Mouse (Mus musculus): ENCODE data around the gene Fads2. TPM values are rescaled to one million over a fixed set of nuclear protein-coding genes. Genes with fewer than 3 reads are reported as not detected.
A peak's percentile ranks its signal among the peaks of the same experiment; 100 is the strongest.

The Fads2 gene
- polyA plus RNA-seq, 1 experiment from 2014 or later = 113 TPM

- Histone ChIP-seq H3K36me3 (no peaks in the 10 kb centered on the region), H3K4me1 (replicated peaks) (no peaks in the 10 kb centered on the region), H3K4me3 (no peak overlapping the region), H3K9me3 (no peaks in the 10 kb centered on the region), H3K27ac (replicated peaks) (no peak overlapping the region), H3K4me2 (no peak overlapping the region), H3K27me3 (no peaks in the 10 kb centered on the region), H3K9ac (no peak overlapping the region)
- no peak for ATAC-seq (ENCODE audit: low read depth)
- 66% methylated on average over 3 of the region's 3 CpGs for WGBS
Observed at GRCm38 (mm10) chr19:10116641-10117040, 15.1 kb upstream of the Fads2 start.

GRCm38 (mm10) chr19:10115373-10116158 is 14.0 kb upstream of the Fads2 start:
- H3K36me3 ChIP-seq = no peaks in the 10 kb centered on the region
- no peak for ATAC-seq (ENCODE audit: low read depth)
- no peak overlapping the region for H3K9ac ChIP-seq
- H3K27ac ChIP-seq (replicated peaks) = no peak overlapping the region
- no peak overlapping the region for H3K4me3 ChIP-seq
- H3K4me1 ChIP-seq (replicated peaks) = no peaks in the 10 kb centered on the region
- H3K4me2 ChIP-seq = no peak overlapping the region
- no peaks in the 10 kb centered on the region for H3K9me3 ChIP-seq
- 82% methylated on average over 6 of the region's 6 CpGs for WGBS
- no peaks in the 10 kb centered on the region for H3K27me3 ChIP-seq

GRCm38 (mm10) chr19:10112956-10113355 is 11.4 kb upstream of the Fads2 start:
- Histone ChIP-seq H3K4me2 (no peak overlapping the region), H3K4me1 (replicated peaks) (no peaks in the 10 kb centered on the region), H3K36me3 (no peaks in the 10 kb centered on the region), H3K4me3 (no peak overlapping the region), H3K9ac (no peak overlapping the region), H3K27me3 (no peaks in the 10 kb centered on the region), H3K9me3 (no peaks in the 10 kb centered on the region), H3K27ac (replicated peaks) (no peak overlapping the region)
- ATAC-seq (ENCODE audit: low read depth) = no peak
- WGBS = 79% methylated on average over 4 of the region's 4 CpGs

DNA sequence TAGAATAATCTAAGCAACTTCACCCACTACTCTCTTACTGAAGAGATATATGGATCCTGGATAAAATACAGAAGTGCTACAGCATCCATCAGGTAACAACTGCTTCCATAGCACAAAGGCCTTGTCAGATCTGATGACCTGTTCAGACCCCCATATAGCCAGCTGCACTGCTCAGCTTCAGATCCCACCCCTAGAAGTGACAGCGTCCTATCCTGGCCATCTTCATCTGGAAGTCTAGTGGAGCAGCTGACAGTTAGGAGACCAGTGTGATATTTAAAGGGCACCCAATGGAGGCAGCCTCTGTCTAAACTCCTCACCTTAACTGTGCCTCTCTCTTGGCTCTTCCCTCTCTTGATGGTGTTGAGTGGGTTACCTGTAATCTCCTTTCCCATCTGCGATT is 7.1 kb upstream of the Fads2 start:
- 94% methylated on average over 2 of the region's 2 CpGs for WGBS

DNA sequence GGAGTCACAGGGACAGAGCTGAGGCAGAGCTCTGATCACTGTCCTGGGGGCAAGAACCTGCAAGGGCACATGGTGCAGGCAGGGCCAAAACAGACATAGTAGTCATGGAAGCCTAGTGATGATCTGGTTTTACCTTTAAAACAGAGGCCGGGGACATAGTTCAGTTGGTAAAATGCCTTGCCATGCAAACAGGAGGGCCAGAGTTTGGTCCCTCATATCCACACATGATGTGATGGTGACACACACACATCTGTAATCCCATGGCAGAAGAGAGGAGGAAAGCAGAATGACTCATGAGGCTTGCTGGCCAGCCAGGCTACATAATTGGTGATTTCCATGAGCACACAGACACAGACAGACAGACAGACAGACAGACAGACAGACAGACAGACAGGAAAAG is 6.6 kb upstream of the Fads2 start:
- WGBS = 79% methylated on average over 1 of the region's 1 CpGs
- Histone ChIP-seq H3K9me3 (no peaks in the 10 kb centered on the region), H3K4me2 (no peak overlapping the region), H3K4me1 (replicated peaks) (no peaks in the 10 kb centered on the region), H3K27me3 (no peaks in the 10 kb centered on the region), H3K36me3 (no peaks in the 10 kb centered on the region), H3K4me3 (no peak overlapping the region), H3K27ac (replicated peaks) (no peak overlapping the region), H3K9ac (no peak overlapping the region)
- ATAC-seq (ENCODE audit: low read depth) = no peak

More for the DNA sequence above, 7.1 kb upstream of the Fads2 start:
- Histone ChIP-seq H3K4me2 (no peak overlapping the region), H3K27me3 (no peaks in the 10 kb centered on the region), H3K36me3 (no peaks in the 10 kb centered on the region), H3K4me1 (replicated peaks) (no peaks in the 10 kb centered on the region), H3K9me3 (no peaks in the 10 kb centered on the region), H3K9ac (no peak overlapping the region), H3K27ac (replicated peaks) (no peak overlapping the region), H3K4me3 (no peak overlapping the region)
- no peak for ATAC-seq (ENCODE audit: low read depth)

GRCm38 (mm10) chr19:10107051-10107611 is 5.6 kb upstream of the Fads2 start:
- Histone ChIP-seq H3K27me3 (no peaks in the 10 kb centered on the region), H3K9ac (no peak overlapping the region), H3K36me3 (no peaks in the 10 kb centered on the region), H3K4me3 (no peak overlapping the region), H3K4me2 (no peak overlapping the region), H3K4me1 (replicated peaks) (peaks cover 8% of the 10 kb centered on the region), H3K9me3 (no peaks in the 10 kb centered on the region), H3K27ac (replicated peaks) (no peak overlapping the region)
- WGBS = 86% methylated on average over 5 of the region's 5 CpGs
- no peak for ATAC-seq (ENCODE audit: low read depth)

DNA sequence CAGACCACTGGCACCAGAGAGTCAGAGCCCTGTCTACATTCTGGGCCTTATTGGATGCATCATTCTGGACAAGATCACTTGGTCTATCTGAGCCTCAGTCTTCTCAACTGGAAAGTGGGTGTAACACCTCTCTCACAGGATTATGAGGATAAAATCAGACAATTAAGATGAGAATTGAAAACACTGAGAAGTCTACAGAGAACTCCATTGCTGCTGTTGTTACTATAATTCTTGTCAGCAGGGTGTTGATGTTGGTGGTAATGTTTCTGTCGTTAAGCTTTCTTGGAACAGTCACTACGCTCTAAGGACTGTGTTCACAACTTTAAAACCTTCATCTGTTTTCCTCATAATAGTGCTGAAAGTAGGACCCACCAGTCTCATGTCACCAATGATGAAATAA is 5.1 kb upstream of the Fads2 start:
- Histone ChIP-seq H3K4me3 (no peak overlapping the region), H3K4me1 (replicated peaks) (peaks cover 9% of the 10 kb centered on the region), H3K27me3 (no peaks in the 10 kb centered on the region), H3K9ac (no peak overlapping the region), H3K27ac (replicated peaks) (no peak overlapping the region), H3K4me2 (no peak overlapping the region), H3K36me3 (no peaks in the 10 kb centered on the region), H3K9me3 (no peaks in the 10 kb centered on the region)
- 88% methylated on average over 2 of the region's 2 CpGs for WGBS
- ATAC-seq (ENCODE audit: low read depth) = no peak

DNA sequence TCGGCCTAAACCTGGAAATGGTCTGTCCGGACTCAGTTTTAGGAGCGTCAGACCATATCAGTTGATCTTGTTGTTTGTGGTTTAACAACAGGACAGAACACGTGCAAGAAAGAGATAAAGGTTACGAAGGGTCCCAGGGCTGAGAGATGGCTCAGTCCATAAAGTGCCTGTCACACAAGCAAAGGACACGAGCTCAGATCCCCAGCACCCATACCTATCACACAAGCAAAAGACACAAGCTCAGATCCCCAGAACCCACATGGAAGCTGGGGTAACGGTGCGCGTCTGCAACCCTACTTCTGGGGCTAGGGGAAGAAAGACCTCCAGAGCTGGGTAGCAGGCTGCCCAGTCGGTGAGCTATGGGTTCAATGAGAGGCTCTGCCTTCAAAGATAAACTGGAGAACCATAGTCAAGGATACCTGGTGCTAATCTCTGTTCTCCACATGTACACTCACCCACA is 3.5 kb upstream of the Fads2 start:
- peaks cover 14% of the 10 kb centered on the region for H3K4me1 ChIP-seq (replicated peaks)
- H3K4me3 ChIP-seq = no peak overlapping the region
- no peaks in the 10 kb centered on the region for H3K27me3 ChIP-seq
- no peak overlapping the region for H3K27ac ChIP-seq (replicated peaks)
- no peak overlapping the region for H3K9ac ChIP-seq
- 88% methylated on average over 10 of the region's 10 CpGs for WGBS
- ATAC-seq (ENCODE audit: low read depth) = no peak
- H3K4me2 ChIP-seq = no peak overlapping the region
- H3K36me3 ChIP-seq = no peaks in the 10 kb centered on the region
- no peaks in the 10 kb centered on the region for H3K9me3 ChIP-seq

GRCm38 (mm10) chr19:10104234-10104633 is 2.7 kb upstream of the Fads2 start:
- 88% methylated on average over 6 of the region's 6 CpGs for WGBS

DNA sequence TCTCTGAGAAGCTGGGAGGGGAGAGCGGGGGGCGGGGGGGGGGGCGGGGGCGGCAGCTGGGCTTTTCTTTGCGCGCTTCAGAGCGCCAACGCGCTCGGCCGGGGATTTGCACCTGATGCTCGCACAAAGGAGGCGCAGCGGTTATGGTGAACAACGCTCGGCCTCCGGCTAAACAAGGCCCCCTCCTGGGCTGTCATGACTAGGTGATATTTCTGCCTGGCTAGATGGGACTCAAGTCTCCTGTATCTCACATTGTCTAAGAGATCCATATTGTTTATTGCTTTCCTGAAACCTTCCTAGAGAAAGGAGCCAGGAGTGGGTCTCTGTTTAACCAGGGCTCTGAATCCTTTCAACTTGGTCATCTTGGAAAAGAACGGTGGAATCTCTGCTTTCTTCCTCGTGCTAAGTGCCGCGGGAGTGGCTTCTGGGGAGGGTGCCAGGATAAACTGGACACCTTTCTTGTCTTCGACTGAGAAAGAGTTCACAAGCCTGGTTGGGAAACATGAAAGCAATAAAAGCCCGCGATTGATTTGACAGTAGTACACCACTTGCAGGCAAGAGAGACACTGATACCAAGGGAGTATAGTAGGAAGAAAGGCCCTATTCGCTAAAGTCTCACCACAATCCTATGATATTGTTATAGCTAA is 631 bp upstream of the Fads2 start:
- no peaks in the 10 kb centered on the region for H3K36me3 ChIP-seq
- peak overlapping the region; percentile 90 for H3K4me2 ChIP-seq
- peak; percentile 73 for ATAC-seq (ENCODE audit: low read depth)
- peaks cover 43% of the 10 kb centered on the region for H3K4me1 ChIP-seq (replicated peaks)
- peak overlapping the region; percentile 95 for H3K9ac ChIP-seq
- peak overlapping the region; percentile 99 for H3K27ac ChIP-seq (replicated peaks)
- H3K4me3 ChIP-seq = peak overlapping the region; percentile 83
- no peaks in the 10 kb centered on the region for H3K27me3 ChIP-seq
- no peaks in the 10 kb centered on the region for H3K9me3 ChIP-seq
- 3% methylated on average over 14 of the region's 25 CpGs for WGBS

More at GRCm38 (mm10) chr19:10104234-10104633, 2.7 kb upstream of the Fads2 start:
- no peak overlapping the region for H3K27ac ChIP-seq (replicated peaks)
- no peaks in the 10 kb centered on the region for H3K9me3 ChIP-seq
- H3K36me3 ChIP-seq = no peaks in the 10 kb centered on the region
- H3K27me3 ChIP-seq = no peaks in the 10 kb centered on the region
- ATAC-seq (ENCODE audit: low read depth) = no peak
- no peak overlapping the region for H3K9ac ChIP-seq
- H3K4me1 ChIP-seq (replicated peaks) = peaks cover 22% of the 10 kb centered on the region
- no peak overlapping the region for H3K4me2 ChIP-seq
- no peak overlapping the region for H3K4me3 ChIP-seq

DNA sequence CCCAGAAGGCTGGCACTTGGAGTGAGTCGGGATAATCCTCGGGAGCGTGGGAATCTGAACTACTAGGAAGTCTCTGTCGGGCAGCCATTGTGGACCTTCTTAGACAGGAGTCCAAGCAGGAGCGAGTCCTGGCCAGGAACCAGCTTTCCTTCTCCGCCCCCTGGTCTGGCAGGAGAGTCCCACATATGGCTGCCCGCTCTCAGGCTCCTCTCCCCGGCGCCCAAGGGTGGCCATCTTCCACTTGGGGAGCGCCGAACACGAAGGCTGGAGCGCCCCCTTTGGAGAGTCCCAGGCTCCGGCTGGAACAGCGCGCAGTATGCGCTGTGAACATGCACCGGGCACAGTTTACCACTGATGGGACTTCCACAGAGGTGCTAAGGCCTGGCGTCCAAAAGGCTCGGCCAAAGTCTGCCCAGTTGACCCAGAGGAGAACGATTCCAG is 895 bp downstream of the Fads2 start:
- H3K36me3 ChIP-seq = 0 out of 2 replicates have a peak, but pooled peaks cover 9% of the 10 kb centered on the region
- H3K4me2 ChIP-seq = peak overlapping the region; percentile 90
- H3K9me3 ChIP-seq = no peaks in the 10 kb centered on the region
- under 1% methylated on average over 21 of the region's 21 CpGs for WGBS
- H3K4me3 ChIP-seq = peak overlapping the region; percentile 83
- no peaks in the 10 kb centered on the region for H3K27me3 ChIP-seq
- H3K4me1 ChIP-seq (replicated peaks) = peaks cover 58% of the 10 kb centered on the region
- peak overlapping the region; percentile 99 for H3K27ac ChIP-seq (replicated peaks)
- ATAC-seq (ENCODE audit: low read depth) = peak; percentile 73
- peak overlapping the region; percentile 95 for H3K9ac ChIP-seq

- H3K9me3 ChIP-seq = no peaks in the 10 kb centered on the region
- H3K27me3 ChIP-seq = no peaks in the 10 kb centered on the region
- 35% methylated on average over 5 of the region's 5 CpGs for WGBS
- H3K36me3 ChIP-seq = peaks cover 33% of the 10 kb centered on the region
- H3K9ac ChIP-seq = peak overlapping the region; percentile 57
- peaks cover 72% of the 10 kb centered on the region for H3K4me1 ChIP-seq (replicated peaks)
- peak overlapping the region; percentile 23 for H3K4me3 ChIP-seq
- no peak for ATAC-seq (ENCODE audit: low read depth)
- peak overlapping the region; percentile 63 for H3K27ac ChIP-seq (replicated peaks)
- peak overlapping the region; percentile 90 for H3K4me2 ChIP-seq
Observed at GRCm38 (mm10) chr19:10097826-10098225, 3.7 kb downstream of the Fads2 start.
